Mouse (Mus musculus) liver, postnatal 0 days (tissue): Measurements from ENCODE around the gene Entpd2.

Experiments
- CTCF ChIP-seq: sonication (generic); IDR thresholded peaks from 2 replicates; pipeline ENCODE4 v1.5.1; 2016; ENCODE audit warnings: antibody characterized with exemption, low read depth
- EP300 ChIP-seq: IDR thresholded peaks from 2 replicates; pipeline ENCODE4 v1.6.1; 2016; ENCODE audit warnings: antibody characterized with exemption, low read depth, mild to moderate bottlenecking

- TF ChIP-seq CTCF (no peak), EP300 (no peak)
Observed at GRCm38 (mm10) chr2:25422587-25423410, 27.1 kb downstream of the Entpd2 start, which contains the start of gene Fut7.
